In the genomic region with DNA sequence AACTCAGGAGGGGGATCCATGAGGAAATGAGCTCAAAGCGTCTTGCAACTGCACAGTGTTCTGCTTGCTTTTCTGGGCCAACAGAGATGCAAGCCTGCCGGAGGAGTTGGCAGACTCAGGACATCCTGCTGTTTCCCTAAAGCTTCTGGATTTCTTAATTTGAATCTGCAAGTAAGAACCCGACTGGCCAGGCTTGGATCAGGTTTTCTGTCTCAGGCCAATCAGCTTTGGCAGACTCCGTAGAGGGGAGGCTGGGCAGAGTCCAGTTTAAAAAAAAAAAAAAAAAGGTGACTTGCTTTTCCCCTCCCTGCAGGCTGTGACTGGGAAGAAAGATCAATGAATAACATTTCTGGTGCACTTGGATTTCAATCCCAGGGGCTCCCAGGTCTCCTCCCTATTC, we compare ENCODE assay signal across 8 mouse cellular contexts. TPM values are rescaled to one million over a fixed set of nuclear protein-coding genes. Genes with fewer than 3 reads are reported as not detected.
DNase-seq lines count a peak whose midpoint lies in the region; ATAC-seq lines count a peak whose summit lies in the region.

No protein-coding gene starts in this region.

- peak overlapping the region; percentile 9; the same call in 1 of the 2 replicates for H3K4me3 ChIP-seq in lung, embryonic 15.5 days
- H3K4me3 ChIP-seq in stomach, embryonic 15.5 days (replicated peaks): peak overlapping the region; percentile 14; the same call in 1 of the 2 replicates

- no peaks in the 10 kb centered on the region for H3K9me3 ChIP-seq in lung, embryonic 15.5 days
- H3K9me3 ChIP-seq in stomach, embryonic 15.5 days: no peaks in the 10 kb centered on the region

- peaks cover 34% of the 10 kb centered on the region for H3K4me1 ChIP-seq in lung, embryonic 15.5 days
- H3K4me1 ChIP-seq in stomach, embryonic 15.5 days: peaks cover 20% of the 10 kb centered on the region

- H3K27ac ChIP-seq in lung, embryonic 15.5 days: no peak overlapping the region
- H3K27ac ChIP-seq in stomach, embryonic 15.5 days: peak overlapping the region; percentile 57; the same call in 1 of the 2 replicates

- 0 out of 2 replicates have a peak overlapping the region, but pooled peaks have one; percentile 8 for H3K9ac ChIP-seq in lung, embryonic 15.5 days
- H3K9ac ChIP-seq in stomach, embryonic 15.5 days: no peak overlapping the region

- H3K4me2 ChIP-seq in lung, embryonic 15.5 days: peak overlapping the region; percentile 19; the same call in 1 of the 2 replicates
- peak overlapping the region; percentile 36; the same call in 1 of the 2 replicates for H3K4me2 ChIP-seq in stomach, embryonic 15.5 days

- 26% methylated on average over 4 of the region's 4 CpGs for WGBS in lung, embryonic 15.5 days
- 28% methylated on average over 4 of the region's 4 CpGs for WGBS in stomach, embryonic 15.5 days

- no peaks in the 10 kb centered on the region for H3K27me3 ChIP-seq in lung, embryonic 15.5 days
- no peaks in the 10 kb centered on the region for H3K27me3 ChIP-seq in stomach, embryonic 15.5 days (replicated peaks)

- DNase-seq in lung, postnatal 14 days: no peak
- peak; percentile 53 for DNase-seq in gastrocnemius, postnatal 25 days
- DNase-seq in kidney, postnatal 25 days: peak; percentile 71 to 90
- DNase-seq in testis, postnatal 10 days (ENCODE audit: low spot score): no peak
- DNase-seq in adrenal gland, postnatal 25 days: no peak
- DNase-seq in thymus, postnatal 25 days: no peak

- H3K36me3 ChIP-seq in lung, embryonic 15.5 days: no peaks in the 10 kb centered on the region
- no peaks in the 10 kb centered on the region for H3K36me3 ChIP-seq in stomach, embryonic 15.5 days

- no peak for ATAC-seq in lung, embryonic 15.5 days (ENCODE audit: borderline replicate concordance, extremely low read depth, low FRiP score, low TSS enrichment)
- no peak for ATAC-seq in stomach, embryonic 15.5 days (ENCODE audit: insufficient read depth, low FRiP score, low read depth)

RNA-seq across cellular contexts. Expression of gene Vdac1, which starts 2.1 kb away (rescaled TPM):
- 256 and 265 TPM in 2 replicates for polyA plus RNA-seq in lung, embryonic 15.5 days (2015; fragmentation: Nextera tagmentation; extraction: Ambion mirVana)
- total RNA-seq in gastrocnemius, postnatal 25 days (2021): 1,000 to 10,000 TPM; 1,373 to 1,455 TPM
- polyA plus RNA-seq in stomach, embryonic 15.5 days (2015; fragmentation: Nextera tagmentation; extraction: Ambion mirVana): 266 and 271 TPM in 2 replicates
- total RNA-seq in adrenal gland, postnatal 25 days (2021): 410 and 432 TPM in 2 replicates

RNA-seq across cellular contexts. Expression of gene 9530068E07Rik, which starts 37.7 kb away (rescaled TPM):
- 221 and 224 TPM in 2 replicates for polyA plus RNA-seq in lung, embryonic 15.5 days (2015; fragmentation: Nextera tagmentation; extraction: Ambion mirVana)
- 10 to 100 TPM; 42.4 to 47.6 TPM for total RNA-seq in gastrocnemius, postnatal 25 days (2021)
- 185 and 189 TPM in 2 replicates for polyA plus RNA-seq in stomach, embryonic 15.5 days (2015; fragmentation: Nextera tagmentation; extraction: Ambion mirVana)
- total RNA-seq in adrenal gland, postnatal 25 days (2021): 157 and 166 TPM in 2 replicates

Comparison
In these comparisons a context has a peak if more than half of its experiments do, and no peak if none do; other contexts are left out.
1. DNase-seq: peak in gastrocnemius, postnatal 25 days (single experiment) and kidney, postnatal 25 days (2 of 2); none in lung, postnatal 14 days (single experiment), testis, postnatal 10 days (single experiment), adrenal gland, postnatal 25 days (single experiment) and thymus, postnatal 25 days (single experiment).